Mouse (Mus musculus) NIH3T3 (cell line): Measurements from ENCODE around the gene Luc7l3.

ENCODE experiments used
- DNase-seq: peaks from one replicate; pipeline ENCODE4 v3.0.0-alpha.2; 2012; ENCODE audit warnings: low read depth

Luc7l3 gene

GRCm38 (mm10) chr11:94321931-94322400 lies at the start of gene Luc7l3:
Luc7l3 (minus strand) TSS chr11:94321988.
- peak; percentile 97 for DNase-seq

DNA sequence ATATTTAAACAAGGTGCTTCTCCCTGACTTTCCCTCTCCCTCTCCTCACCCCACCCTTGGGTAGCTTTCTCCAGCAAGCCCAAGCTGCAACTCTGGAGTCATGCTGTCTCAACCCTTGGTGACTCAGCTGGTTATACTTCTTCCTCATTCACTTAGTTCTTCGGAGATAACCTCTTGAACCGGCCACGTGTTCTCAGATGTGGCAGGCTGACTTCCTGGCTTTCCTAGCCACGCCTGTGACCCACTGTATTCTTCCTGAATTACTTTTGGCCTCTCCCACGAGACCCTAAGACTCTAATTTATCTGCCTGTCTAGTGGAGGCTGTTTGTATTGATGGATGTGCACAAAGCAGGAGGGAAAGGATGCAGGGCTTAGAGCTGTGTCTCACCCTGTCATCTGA lies 49.0 kb upstream of the Luc7l3 start:
- DNase-seq = peak; percentile 43

- peak; percentile 25 for DNase-seq
Measured at GRCm38 (mm10) chr11:94369981-94370380, 48.2 kb upstream of the Luc7l3 start.

GRCm38 (mm10) chr11:94365340-94365739 lies 43.6 kb upstream of the Luc7l3 start:
- peak; percentile 43 for DNase-seq

GRCm38 (mm10) chr11:94363690-94364089 lies 41.9 kb upstream of the Luc7l3 start:
- no peak for DNase-seq

GRCm38 (mm10) chr11:94362101-94362500 lies 40.3 kb upstream of the Luc7l3 start:
- DNase-seq = no peak

- no peak for DNase-seq
Measured at GRCm38 (mm10) chr11:94361166-94361870, 39.5 kb upstream of the Luc7l3 start.

- DNase-seq = no peak
Measured at GRCm38 (mm10) chr11:94359168-94359567, 37.4 kb upstream of the Luc7l3 start.

DNA sequence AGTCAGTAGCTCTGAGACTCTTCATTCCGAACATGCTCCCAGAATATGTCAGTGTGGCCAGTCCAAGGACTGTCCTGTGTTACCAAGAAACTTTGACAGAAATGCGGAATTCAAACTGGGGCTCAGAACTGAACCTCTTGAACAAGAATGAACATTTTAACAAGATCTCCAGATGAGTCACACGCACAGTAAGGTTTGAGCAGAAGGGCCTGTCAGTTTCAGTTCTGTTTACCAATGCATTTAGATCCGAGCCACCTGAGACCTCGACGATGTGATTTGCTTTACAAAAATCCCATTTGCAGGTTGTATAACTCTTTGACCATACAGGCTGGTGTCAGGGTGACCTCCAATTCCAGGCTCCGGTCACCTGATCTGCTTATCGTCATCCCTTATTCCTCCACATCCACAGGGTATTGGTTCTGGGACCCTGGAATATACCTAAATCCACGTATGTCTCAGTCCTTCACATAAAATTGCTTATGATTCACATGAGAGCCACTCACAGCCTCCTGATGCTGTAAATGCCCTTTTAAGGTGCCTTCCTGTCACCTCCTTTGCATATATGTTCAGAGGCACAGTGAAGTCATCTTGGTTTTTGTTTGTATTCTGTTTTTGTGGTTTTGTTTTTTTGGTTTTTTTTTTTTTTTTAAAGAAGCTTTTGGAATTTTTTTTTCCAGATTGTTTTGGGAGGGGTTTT lies 33.9 kb upstream of the Luc7l3 start:
- no peak for DNase-seq

DNA sequence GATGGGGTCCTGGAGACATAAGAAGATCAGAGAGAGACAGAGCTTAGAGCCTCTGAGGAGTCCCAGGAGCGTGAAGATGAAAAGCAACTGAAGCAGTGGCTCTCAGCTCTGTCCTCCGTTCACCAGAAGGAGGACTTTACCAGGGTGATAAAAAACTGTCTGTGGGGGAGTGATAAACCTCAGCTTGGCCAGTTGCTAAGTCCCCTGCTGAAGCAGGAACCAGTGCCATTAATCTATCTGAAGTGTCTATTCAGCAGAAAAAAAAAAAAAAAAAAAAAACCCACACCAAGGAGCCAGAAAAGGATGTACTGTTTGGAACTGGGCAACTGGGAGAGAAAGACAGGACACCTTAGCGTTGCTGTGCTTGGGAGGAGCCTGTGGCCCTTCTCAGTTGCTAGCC lies 29.3 kb upstream of the Luc7l3 start:
- no peak for DNase-seq

DNA sequence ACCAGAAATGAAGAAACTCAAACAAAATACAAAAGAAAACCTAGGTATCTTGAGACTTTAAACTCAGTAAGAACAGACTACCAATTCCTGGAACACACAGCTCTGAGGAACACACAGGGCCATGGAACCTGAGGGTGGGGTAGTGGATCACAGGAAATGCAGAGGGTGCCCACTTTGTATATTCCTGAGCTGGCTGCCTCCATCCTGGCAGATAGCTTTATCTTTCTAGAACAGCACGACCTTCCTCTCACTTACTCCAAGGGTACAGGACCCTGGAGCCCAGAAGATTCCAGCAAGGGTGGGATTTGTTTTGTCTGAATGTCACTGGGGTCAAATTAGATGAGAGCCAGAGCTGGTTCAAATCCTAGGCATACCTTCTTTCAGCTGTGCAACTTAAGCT lies 28.5 kb upstream of the Luc7l3 start:
- DNase-seq = no peak

- no peak for DNase-seq
Measured at GRCm38 (mm10) chr11:94349839-94350238, 28.1 kb upstream of the Luc7l3 start.

DNA sequence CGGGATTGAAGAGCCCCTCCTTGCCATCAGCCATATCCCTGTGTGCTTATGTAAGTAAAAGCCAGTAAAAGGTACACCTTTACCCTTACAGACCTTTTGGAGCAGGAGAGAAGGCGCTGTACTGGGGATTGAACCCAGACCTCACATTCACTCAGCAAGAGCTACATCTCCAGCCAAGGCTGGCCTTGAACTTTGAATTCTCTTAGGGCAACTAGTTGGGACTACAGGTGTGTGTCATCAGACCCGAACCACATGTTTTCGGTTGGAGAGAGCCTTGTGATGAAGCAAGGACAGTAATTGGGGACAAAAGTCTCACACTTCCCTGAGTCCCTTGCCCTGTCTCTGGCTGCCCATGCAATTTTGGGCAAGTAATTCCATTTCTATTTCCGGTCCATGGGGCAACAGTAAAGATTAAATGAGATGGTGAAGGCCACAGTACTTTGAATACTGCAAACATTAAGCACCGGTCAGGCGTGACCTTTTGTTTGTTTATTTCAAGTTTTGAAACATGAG lies 25.3 kb upstream of the Luc7l3 start:
- DNase-seq = no peak

GRCm38 (mm10) chr11:94346611-94347010 lies 24.8 kb upstream of the Luc7l3 start:
- peak; percentile 96 for DNase-seq

GRCm38 (mm10) chr11:94345926-94346325 lies 24.1 kb upstream of the Luc7l3 start:
- DNase-seq = no peak

DNA sequence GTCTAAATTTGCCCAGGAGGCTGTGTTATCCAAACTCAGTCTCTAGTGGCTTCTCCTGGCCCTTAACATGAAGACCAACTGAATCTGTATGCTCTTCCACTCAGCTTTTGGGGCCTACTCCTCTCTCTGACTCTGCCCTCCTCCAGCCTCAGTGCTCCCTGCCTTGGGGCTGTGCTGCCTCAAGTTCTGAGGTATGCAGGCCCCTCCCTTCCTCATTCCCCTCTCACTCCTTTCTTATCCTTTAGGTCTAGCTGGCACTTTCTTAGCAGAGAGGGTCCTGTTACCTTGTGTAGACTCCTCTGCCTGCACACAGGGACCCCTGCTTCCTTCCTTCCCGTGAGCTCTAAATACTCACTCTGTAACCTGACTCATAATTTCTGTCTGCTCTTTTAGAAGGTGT lies 22.7 kb upstream of the Luc7l3 start:
- no peak for DNase-seq

DNA sequence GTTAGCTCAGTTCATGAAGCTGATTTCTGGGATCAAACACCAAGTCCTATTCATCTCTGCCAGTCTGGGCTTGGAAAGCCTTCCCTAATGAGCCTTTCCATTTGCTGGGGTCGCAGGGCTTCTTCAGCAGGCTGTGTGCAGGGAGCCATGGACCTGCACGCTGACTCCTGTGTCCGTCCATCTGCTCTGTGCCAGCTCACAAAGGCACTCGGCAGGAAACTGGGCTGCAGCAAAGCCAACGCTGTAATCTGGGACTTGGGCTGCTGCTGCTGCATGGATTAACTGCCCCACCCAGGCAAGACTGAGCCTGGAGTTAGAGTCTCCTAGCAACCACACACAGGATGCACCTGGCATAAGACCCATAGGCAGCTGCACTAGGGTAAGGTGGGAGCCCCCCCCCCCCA lies 22.2 kb upstream of the Luc7l3 start:
- DNase-seq = no peak

GRCm38 (mm10) chr11:94342114-94342905 lies 20.5 kb upstream of the Luc7l3 start:
- no peak for DNase-seq

GRCm38 (mm10) chr11:94340948-94341933 lies 19.5 kb upstream of the Luc7l3 start:
- DNase-seq = no peak

DNA sequence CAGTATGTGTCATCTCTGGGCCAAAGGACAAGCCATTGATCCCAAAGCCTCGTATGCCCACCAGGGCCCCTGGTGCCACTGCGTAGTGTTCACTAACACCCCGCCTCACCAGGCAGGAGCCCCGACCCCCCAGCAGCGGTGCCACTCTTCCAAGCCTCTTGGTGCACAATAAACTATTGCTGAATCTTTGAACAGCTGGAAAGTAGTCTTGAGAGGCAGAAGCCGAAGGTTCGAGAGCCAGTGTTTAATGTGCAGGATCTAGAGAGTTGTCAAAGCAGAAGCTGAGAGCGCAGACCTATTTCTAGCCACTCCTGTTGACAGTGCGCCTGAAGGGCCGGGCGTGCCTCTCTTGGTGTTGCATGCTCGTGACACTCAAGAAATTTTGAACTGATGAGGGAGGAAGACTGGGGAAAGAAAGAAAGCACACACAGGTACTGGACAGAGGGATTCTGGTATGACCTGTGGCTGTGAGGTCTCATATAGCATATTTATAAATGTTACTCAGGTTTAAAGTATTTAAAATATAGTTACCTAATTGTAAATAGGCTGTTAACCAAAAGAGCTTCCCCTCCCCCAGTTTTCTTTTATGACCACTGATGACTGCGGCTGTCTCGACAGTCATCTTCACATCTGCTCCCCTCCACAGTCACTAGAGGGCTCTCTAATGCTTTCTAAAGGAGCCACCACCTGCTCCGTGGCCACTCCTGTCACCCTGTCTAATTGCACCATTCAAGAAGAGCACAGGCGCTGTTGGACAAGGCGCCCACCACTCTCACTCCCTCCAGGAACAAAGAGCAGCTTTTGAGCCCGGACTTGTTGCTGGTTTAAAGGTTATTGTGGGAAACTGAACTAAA lies 18.2 kb upstream of the Luc7l3 start:
- peak; percentile 74 for DNase-seq
